Mouse (Mus musculus) left cerebral cortex, postnatal 10 days (tissue): ENCODE data around the gene Prkca. TPM values are rescaled to one million over a fixed set of nuclear protein-coding genes. Genes with fewer than 3 reads are reported as not detected.

ENCODE experiments used
- DNase-seq, 2 experiments: peaks; one replicate each; pipeline ENCODE4 v3.0.0; 2021 to 2022; ENCODE audit warnings: low spot score in 2 of 2, mixed read lengths in 1 of 2; ENCODE audit errors: extremely low spot score in 1 of 2
- intact Hi-C: fragments of 180-260 bp; cut with DNase I; formaldehyde crosslinking; loops from one replicate; pipeline ENCODE4 v1.15.1; 2025
- total RNA-seq, 2 experiments: library from RNA; stranded (reverse); gene quantifications; 2 replicates each; pipeline ENCODE4 v1.2.3; 2021

Prkca gene
- total RNA-seq, 2 experiments from 2014 or later, result 118 to 125 TPM

DNA sequence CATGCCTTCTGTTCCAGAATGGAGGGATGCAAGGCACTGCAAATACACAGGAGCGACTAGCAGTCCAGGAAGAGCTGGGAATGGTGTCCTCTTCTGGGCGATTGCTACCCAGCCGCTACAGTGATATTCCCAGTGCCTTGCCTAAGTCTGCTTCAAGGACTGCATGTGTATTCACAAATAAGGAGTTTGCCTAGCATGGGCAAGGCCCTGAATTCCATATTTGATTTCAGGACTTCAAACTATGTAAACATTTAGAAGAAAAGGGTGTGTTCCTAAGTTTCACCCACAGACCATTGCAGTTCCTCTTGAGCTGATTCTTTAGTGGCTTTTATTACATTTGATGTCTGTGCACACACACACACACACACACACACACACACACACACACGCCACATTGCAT, 39.9 kb downstream of the Prkca start:
- no peak for DNase-seq
- intact Hi-C loops, result no loop called here

DNA sequence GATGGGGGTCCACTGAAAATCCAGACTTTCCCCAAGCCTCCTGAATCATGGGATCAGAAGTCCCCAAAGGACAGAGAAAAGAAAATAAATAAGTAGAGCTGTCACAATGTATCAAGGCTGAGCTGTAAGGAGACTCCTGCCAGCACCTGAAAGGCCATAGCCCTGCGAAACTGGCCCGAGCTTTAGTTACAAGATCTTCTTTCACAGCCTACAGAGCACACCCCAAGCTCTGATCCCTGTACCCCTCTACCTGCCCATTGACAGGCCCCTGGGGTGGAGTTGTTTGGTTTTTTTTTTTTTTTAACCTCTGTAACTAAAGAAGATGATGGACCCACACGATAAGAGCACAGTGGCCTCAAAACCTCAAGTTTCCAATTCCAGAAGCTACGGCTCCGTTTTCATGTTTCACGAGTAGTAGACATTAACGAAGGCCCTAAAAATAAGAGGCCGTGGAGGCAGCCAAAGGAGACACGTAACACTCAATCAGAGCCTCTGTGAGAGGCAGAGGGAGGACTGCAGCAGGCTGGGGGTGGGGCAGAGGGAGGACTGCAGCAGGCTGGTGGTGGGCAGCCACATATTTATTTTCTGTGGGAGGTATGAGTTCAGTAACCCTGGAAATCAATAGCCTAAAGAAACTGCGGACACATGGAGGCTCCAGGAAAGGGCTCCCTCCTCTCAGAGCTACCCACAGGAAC, 41.8 kb downstream of the Prkca start:
- DNase-seq, result no peak
- intact Hi-C loops, result no loop called here

DNA sequence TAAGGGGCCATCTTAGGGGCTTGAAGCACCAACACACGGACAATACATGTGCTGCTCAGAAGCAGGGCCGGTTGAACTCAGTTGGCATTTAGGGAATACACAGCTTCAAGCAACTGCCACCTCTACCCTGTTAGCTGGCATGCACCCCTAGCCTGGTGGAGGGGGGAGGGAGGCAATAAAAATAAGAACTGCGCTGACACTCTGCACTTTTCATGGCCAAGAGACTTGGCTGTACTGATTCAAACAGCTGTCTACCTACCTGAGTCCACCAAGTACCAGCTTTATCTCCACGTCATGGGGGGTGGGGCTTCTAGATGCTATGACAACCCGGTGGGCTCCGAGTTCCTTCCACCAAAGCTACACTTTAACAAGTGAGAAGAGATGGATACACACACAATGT, 42.7 kb downstream of the Prkca start:
- intact Hi-C loops, result no loop called here
- no peak for DNase-seq

DNA sequence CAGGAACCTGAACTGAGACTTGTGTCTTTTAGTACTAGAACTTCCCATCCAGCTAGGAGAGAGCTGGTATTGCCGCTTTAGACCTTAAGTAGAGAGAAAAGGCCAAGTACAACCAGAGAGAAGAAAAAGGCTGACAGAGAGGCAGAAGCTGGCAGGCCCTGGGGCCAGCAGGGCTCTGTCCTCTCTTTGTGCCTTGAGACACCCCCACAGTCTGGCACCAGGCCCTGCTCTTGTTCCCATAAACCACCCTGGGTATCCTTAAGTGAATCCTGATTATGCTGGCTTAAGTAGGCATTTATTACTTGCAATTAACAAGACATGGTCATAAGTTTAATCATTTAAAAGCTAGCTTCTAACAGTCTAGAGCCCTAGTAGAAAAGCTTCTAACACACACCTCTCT, 43.3 kb downstream of the Prkca start:
- intact Hi-C loops, result no loop called here

DNA sequence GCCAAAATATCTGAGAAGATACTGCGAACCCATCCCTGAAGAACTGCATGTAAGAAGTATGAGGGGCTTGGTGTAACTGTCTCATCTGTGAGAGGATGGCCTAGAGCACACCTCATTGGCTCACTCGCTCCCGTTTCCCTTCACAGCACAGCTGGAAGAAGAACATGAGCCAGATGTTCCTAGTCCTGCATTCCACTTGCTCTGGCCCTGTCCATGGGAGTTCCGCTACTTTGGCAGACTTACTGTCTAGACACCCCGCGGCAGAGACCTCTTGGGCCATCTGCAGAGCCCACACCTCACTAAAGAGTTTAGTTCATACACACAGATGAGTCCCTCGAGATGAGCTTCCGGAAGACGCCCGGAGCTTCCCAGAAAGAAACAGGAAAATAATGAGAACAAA, 43.8 kb downstream of the Prkca start:
- intact Hi-C loops, result no loop called here

More for the DNA sequence above, 43.3 kb downstream of the Prkca start:
- DNase-seq, result no peak

DNA sequence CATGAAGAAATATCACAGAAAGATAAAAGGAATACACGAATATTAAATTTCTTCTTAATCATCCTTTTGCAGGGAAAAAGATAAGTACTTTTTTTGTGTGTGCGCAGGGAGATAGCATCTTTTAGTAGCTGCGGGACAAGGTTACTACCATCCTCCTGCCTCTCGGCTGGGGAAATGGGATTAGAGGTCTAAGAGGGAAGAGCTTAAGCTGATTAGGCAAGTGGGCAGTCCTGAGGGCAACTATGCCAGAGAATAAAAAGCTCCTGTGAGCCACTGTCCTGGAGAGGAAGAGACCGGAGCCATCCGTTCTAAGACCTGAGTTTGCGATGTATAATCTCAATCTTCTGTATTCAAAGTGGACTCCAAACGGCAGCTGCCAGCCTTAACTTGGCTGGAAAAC, 45.8 kb downstream of the Prkca start:
- intact Hi-C loops, result no loop called here
- DNase-seq, result no peak

More for the DNA sequence above, 43.8 kb downstream of the Prkca start:
- DNase-seq, result peak in 1 of 2 experiments; percentile 36

DNA sequence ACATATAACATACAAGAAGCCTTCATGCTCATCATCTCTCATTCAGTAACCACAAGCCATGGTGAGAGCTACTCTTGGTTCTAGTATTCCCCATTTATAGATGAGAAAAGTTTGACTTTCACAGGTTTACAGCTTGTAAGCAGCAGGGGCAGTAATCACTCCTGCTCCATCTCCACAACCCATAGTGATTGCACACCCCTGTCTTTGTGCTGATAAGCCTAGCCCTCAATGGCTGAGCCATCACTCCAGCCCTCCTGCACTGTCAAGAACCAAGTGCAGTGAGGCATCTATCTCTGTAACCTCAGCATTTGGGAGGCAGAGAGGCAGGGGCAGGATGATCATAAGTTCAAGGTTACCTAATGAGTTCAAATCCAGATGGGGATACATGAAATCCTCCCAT, 48.4 kb downstream of the Prkca start:
- intact Hi-C loops, result no loop called here
- DNase-seq, result no peak

DNA sequence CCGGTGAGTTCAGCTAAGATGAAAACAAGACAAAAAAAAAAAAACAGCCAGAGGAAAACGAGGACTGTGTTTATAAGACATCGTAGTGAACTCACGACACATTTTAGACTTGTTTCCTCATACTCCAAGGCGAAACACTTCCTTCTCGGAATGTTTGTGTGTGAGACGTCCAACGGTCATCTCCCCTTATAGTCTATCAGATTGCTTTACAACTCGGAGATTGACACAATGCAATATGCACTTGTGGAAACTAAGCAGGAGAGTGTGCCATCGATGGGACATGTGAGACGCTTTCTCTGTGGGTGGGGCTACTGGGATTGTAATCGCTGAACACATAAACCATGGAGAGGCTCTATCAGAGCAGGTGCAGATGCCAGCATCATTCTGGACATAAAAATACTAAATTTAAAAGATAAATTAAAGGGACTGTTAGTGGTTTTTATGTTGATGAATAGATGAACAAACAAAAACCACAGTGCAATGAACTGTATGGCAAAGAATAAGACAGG, 49.4 kb downstream of the Prkca start:
- DNase-seq, result no peak
- intact Hi-C loops, result no loop called here

DNA sequence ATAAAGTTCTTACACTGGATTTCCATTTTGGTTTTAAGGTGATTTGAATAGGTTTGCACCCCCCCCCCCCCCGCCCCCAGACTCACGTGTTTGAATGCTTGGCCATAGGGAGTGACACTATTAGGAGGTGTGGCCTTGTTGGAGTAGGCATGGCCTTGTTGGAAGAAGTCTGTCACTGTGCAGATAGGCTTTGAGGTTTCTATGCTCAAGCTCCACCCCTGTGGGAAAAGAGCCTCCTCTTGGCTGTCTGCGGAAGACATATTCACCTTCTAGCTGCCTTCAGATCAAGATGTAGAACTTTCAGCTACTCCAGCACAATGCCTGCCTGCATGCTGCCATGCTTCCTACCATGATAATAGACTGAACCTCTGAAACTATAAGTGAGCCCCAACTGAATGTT, 49.9 kb downstream of the Prkca start:
- intact Hi-C loops, result no loop called here
- DNase-seq, result no peak

DNA sequence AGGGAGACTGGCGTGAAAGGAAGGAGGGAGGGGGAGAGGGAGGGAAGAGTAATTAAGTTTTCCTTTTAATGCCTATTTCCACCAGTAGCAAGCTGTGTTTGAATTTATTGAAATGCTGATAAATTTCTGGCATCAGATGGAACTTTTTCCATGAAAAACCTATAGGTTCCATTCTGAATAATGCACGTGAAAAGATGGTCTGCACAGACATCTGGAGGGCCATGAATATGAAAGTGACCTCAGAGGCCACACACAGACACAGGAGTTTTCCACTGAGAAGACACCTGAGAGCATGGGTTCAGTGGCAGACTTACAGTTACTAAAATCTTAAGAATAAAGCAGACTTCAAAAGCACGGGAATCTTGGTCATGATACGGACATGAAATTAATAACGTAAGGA, 54.5 kb downstream of the Prkca start:
- intact Hi-C loops, result no loop called here
- DNase-seq, result no peak

DNA sequence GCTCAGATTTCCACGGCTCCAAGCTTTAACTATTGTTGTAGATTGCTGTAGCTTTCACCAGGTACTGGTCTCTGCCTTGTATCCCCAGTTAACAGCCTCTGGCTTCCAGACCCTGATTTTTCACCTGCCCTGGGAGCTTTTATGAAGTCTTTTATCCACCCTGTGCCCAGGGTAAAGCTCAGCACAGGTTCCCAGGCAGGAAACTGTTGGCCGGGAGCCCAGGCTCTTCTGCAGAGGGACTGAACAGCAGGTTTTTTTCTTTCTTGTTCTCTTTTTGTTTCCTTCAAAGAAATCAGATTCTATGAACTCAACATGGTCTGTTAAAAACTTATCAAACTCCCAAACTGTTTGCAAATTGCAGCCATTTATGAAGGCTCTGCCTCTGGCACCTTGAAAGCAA, 56.4 kb downstream of the Prkca start:
- intact Hi-C loops, result no loop called here
- peak in 1 of 2 experiments; percentile 54 for DNase-seq

DNA sequence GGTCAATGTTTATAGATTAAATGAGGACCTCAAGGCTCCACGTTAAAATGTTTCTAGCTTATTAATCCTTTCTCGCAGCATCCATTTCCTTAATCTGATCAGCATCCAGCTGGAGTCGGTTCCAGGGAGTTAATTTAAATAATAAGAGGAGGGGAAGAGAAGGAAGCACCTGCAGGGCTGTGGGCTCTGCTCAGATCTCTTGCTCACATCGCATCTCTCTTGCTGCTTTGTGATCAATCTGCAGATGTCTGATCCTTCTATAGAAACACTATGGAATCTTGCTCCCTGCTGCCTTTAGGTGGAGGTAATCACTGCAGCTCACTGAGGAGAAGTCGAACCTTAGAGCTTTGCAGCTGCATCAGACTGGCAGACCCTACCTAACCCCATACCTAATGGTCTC, 58.7 kb downstream of the Prkca start:
- no peak for DNase-seq
- intact Hi-C loops, result no loop called here

DNA sequence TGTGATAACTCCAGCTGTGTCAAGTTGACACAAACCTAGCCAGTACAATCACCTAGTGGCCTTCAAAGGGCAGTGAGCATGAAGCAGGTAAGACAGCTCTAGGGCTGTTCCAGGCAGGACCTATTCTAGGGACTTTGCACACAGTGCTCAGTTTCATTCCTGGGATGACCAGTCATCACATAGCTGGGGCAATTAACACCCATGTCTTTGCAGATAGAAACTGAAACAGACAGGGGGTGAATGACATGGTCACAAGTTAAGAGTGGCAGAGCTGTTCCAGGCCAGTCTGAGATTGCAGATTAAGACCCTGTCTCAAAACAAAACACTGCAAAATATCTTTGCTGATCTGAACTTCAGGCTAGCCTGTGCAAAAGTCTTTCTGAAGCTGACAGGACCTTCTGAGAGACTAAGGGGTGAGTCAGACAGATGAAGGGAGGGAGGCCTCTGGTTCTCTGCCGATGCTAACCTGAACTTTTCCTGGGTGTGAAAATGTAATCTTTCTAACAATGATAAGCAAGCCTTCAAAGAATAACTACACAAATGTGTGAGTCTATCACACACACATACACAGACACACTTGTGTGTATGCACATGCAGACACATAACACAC, 60.8 kb downstream of the Prkca start:
- intact Hi-C loops, result no loop called here
- no peak for DNase-seq

DNA sequence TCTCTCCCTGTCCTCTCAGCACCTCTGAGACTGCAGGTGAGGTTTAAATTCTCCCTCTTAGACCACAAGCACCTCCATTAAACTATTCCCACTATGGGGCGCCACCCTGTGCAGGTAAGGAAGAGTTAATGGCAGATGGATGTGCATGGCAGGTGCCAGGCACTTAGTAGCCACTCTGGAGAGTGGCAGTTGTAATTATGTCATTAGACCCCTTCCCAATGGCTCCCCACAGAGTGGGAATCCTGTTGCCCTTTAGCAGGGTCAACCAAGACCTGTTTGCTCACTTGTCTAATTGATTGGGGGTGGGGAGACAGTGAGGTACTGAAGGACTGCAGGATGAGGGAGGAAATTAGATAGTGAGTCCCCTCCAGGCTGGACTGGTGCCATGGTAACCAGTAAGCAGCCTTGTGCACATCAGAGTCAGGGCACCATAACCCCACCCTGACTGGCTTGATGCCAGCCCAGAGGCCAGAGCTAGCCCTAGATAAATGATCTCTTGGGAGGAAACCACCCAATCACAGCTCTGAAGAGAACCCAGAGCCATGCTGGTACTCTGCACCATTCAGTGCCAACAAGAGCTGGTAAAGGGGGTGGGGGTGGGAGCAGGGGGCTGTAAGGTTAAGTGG, 63.9 kb downstream of the Prkca start:
- intact Hi-C loops, result no loop called here
- DNase-seq, result peak in 1 of 2 experiments; percentile 43

DNA sequence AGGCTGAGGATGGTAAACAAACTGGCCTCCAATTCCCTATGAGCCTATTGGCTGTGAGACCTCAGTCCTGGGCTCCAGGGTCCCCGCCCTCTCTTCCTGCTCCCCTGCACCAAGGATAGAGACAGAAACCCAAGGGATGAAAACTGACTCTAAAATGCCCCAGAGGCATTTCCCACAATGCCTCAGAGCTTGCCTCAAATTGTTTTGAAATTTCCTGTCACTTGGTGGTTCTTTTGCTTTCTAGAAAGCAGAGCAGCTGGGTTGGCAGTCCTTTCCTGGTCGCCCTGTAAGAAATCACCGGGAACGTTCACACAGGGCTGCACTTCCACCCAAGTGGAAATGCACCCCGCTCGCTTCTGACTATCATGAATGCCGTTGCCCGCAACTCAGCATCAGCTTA, 66.6 kb downstream of the Prkca start:
- DNase-seq, result no peak
- intact Hi-C loops, result no loop called here

DNA sequence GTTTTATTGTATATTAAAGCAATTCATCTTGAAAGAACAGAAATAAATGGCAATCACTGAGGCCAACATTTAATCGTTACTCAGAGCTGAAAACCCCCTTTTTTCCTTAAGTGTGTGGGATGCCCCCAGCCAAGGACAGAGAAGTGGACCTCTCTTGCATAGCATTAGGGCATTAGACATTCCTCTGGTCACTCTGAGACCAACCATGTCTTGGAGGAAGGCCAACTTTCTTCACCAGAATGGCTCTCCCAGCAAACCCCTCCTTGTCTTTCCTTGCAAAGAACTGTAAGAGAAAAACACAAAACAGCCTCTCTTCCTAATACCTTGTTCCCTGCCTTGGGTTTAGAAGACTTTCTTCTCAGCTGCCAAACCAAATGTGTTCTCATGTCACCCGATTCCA, 67.6 kb downstream of the Prkca start:
- no peak for DNase-seq
- intact Hi-C loops, result no loop called here

DNA sequence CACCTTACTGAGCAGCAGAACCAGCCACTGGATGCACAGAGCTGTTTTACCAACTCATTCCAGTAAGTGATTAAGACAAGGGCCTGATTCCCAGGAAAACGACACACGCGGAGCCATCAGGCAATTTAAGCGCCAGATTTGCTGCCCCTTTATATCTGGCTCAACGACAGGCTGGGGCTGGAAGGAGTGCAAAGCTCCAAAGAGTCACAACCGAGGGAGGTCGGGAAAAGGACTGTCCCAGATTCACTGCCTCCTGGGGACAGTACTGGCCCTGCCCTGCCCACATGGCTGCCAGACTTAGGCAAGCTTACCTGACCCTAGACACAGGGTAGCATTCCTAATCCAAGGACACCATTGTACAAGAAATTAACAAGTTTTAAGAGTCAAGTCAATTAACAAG, 69.7 kb downstream of the Prkca start:
- intact Hi-C loops, result no loop called here
- DNase-seq, result no peak

DNA sequence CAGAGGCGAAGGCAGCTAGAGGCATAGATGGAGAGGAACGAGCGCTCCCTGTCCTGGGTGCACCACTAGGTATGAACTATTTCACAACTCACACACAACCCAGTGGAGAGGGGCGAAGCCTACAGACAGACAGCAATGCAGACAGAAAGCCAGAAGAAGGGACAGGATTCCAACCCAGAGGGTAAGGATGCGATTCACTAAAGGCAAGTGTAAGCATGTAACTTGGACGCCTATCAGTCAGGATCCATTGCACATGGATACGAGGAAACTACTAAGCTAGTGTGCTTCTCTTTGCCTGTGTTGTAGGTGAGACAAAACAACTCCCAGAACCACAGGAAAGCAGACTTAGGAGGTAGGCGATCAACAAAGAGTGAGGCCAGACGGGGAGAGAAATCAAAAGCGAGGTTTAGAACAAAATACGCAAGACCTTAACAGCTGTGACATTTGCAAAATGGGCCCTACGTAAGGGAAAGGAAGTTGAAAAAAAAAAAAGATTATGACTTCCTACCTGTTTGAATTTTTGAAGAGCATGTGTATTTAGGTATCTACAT, 70.2 kb downstream of the Prkca start:
- DNase-seq, result no peak
- intact Hi-C loops, result no loop called here

DNA sequence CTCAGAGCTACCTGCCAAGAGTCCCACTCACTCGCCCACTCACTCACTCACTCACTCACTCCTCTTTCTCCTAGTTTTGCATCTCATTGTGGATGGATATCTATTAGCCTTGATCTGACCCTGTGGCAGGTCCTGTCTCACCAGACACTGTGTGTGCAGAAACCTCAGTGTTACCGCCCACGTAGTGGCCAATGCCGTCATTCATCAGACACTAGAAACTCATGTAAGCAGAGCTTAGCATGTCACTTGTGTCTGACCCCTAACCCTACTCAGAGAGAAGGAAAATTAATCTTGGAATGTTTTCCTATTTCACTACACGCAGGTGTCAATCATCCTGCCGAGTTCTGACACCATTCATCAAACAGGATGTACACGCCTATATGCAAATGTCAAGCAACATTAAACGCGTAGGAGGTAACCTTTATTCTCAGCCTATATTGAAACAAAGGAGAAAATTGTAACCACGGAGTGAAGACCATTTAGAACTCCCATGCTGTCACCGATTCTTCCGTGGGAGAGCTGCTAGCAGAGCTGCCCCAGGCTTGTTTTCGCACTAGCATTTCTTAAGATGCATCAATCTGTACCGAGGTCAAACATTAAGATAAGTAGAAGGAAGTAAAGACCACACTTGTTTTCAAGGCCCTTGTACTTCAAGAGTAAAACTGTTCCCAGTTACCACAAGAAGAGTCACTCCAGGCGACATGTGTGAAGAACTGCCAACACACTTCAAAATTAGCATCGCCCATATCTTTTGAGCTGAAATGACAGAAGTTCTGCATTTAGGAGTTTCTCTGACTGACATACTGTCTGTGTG, 70.9 kb downstream of the Prkca start:
- no peak for DNase-seq
- intact Hi-C loops, result no loop called here
